Mouse (Mus musculus): ENCODE results near the gene Mecom. TPM values are rescaled to one million over a fixed set of nuclear protein-coding genes. Genes with fewer than 3 reads are reported as not detected.
A peak's percentile ranks its signal among the peaks of the same experiment; 100 is the strongest.

The Mecom gene
- total and polyA plus RNA-seq, 2 experiments from 2014 or later: 1.9 to 3.9 TPM

GRCm38 (mm10) chr3:30038545-30038944 lies 509.3 kb downstream of the Mecom start:
- no peaks in the 10 kb centered on the region for H3K4me1 ChIP-seq (ENCODE audit: insufficient read depth)
- no peak overlapping the region for H3K4me3 ChIP-seq (ENCODE audit: low read depth, low read length)
- H3K36me3 ChIP-seq (ENCODE audit: insufficient read depth): no peaks in the 10 kb centered on the region
- no peak for TF ChIP-seq CTCF (IDR thresholded peaks at IDR 0.05; ENCODE audit: low read depth)
- H3K4me2 ChIP-seq (ENCODE audit: low read depth): no peak overlapping the region
- DNase-seq (no peak), ATAC-seq (no peak)
- WGBS: 78% methylated on average over 3 of the region's 3 CpGs
- no peak overlapping the region for H3K27ac ChIP-seq (ENCODE audit: low read depth, low read length)
- no peaks in the 10 kb centered on the region for H3K9me3 ChIP-seq (ENCODE audit: low read length)
- no peaks in the 10 kb centered on the region for H3K27me3 ChIP-seq (ENCODE audit: insufficient read depth, low read length)
- no peak overlapping the region for H3K9ac ChIP-seq

- 90% methylated on average over 13 of the region's 13 CpGs for WGBS
- H3K4me2 ChIP-seq (ENCODE audit: low read depth): no peak overlapping the region
- H3K4me1 ChIP-seq (ENCODE audit: insufficient read depth): no peaks in the 10 kb centered on the region
- DNase-seq (no peak), ATAC-seq (no peak)
- no peak overlapping the region for H3K4me3 ChIP-seq (ENCODE audit: low read depth, low read length)
- no peak for TF ChIP-seq CTCF (IDR thresholded peaks at IDR 0.05; ENCODE audit: low read depth)
- no peaks in the 10 kb centered on the region for H3K9me3 ChIP-seq (ENCODE audit: low read length)
- H3K27me3 ChIP-seq (ENCODE audit: insufficient read depth, low read length): peaks cover 11% of the 10 kb centered on the region; the same call in 1 of the 2 replicates
- no peak overlapping the region for H3K9ac ChIP-seq
- H3K27ac ChIP-seq (ENCODE audit: low read depth, low read length): no peak overlapping the region
- H3K36me3 ChIP-seq (ENCODE audit: insufficient read depth): no peaks in the 10 kb centered on the region
These were observed 527.8 kb downstream of the Mecom start for GRCm38 (mm10) chr3:30019961-30020360.

GRCm38 (mm10) chr3:30019411-30019810 lies 528.4 kb downstream of the Mecom start:
- Histone ChIP-seq H3K4me3 (ENCODE audit: low read depth, low read length) (no peak overlapping the region), H3K27ac (ENCODE audit: low read depth, low read length) (no peak overlapping the region), H3K27me3 (ENCODE audit: insufficient read depth, low read length) (peaks cover 11% of the 10 kb centered on the region; the same call in 1 of the 2 replicates), H3K36me3 (ENCODE audit: insufficient read depth) (no peaks in the 10 kb centered on the region), H3K9ac (no peak overlapping the region), H3K4me1 (ENCODE audit: insufficient read depth) (no peaks in the 10 kb centered on the region), H3K9me3 (ENCODE audit: low read length) (no peaks in the 10 kb centered on the region), H3K4me2 (ENCODE audit: low read depth) (no peak overlapping the region)
- DNase-seq: no peak
- 72% methylated on average over 8 of the region's 8 CpGs for WGBS
- TF ChIP-seq CTCF (IDR thresholded peaks at IDR 0.05; ENCODE audit: low read depth): no peak
- no peak for ATAC-seq

DNA sequence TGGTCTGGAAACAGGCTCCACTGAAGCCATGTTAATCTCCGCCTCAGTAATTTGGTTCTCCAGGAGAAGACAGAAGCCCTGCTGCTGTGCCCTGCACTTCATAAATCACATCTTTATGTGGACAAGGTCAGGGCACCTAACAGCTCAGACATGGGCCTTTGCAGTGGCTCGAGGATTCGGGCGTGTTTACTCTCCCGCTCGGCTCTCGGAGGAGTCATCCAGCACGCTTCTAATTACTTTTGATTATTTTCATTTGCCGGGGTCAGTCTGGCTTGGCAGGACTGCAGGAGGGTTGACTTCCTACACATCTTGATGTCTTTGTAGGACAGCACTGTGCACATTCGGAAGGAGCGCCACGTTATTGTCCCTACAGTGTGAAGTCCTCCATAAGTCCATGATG lies 529.6 kb downstream of the Mecom start:
- no peak for TF ChIP-seq CTCF (IDR thresholded peaks at IDR 0.05; ENCODE audit: low read depth)
- no peaks in the 10 kb centered on the region for H3K4me1 ChIP-seq (ENCODE audit: insufficient read depth)
- DNase-seq (no peak), ATAC-seq (no peak)
- no peaks in the 10 kb centered on the region for H3K9me3 ChIP-seq (ENCODE audit: low read length)
- no peak overlapping the region for H3K27ac ChIP-seq (ENCODE audit: low read depth, low read length)
- H3K27me3 ChIP-seq (ENCODE audit: insufficient read depth, low read length): peaks cover 16% of the 10 kb centered on the region
- H3K4me3 ChIP-seq (ENCODE audit: low read depth, low read length): no peak overlapping the region
- no peak overlapping the region for H3K4me2 ChIP-seq (ENCODE audit: low read depth)
- WGBS: 56% methylated on average over 12 of the region's 12 CpGs
- no peaks in the 10 kb centered on the region for H3K36me3 ChIP-seq (ENCODE audit: insufficient read depth)
- H3K9ac ChIP-seq: no peak overlapping the region

DNA sequence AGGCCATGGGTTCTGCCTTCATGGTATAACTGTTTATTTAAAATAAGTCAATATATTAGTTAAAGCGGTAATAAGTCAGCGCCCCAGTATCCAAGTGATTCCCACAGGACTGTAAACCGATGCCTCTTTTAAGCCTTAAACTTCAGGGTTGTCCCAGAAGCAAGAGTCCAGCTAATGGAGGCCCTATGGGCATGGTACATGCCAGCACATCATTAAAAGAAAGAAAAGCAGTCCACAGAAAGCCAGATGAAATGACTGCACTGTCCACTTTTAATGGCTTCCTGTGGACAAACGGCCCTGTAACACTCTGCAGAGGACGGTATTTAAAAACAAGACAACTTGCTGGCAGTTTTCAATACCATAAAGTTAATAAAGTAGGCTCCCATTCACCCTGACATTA lies 531.0 kb downstream of the Mecom start:
- TF ChIP-seq CTCF (IDR thresholded peaks at IDR 0.05; ENCODE audit: low read depth): no peak
- Histone ChIP-seq H3K36me3 (ENCODE audit: insufficient read depth) (no peaks in the 10 kb centered on the region), H3K9ac (no peak overlapping the region), H3K4me1 (ENCODE audit: insufficient read depth) (peaks cover 9% of the 10 kb centered on the region; the same call in 1 of the 2 replicates), H3K27me3 (ENCODE audit: insufficient read depth, low read length) (peaks cover 30% of the 10 kb centered on the region), H3K4me3 (ENCODE audit: low read depth, low read length) (no peak overlapping the region), H3K4me2 (ENCODE audit: low read depth) (no peak overlapping the region), H3K27ac (ENCODE audit: low read depth, low read length) (no peak overlapping the region), H3K9me3 (ENCODE audit: low read length) (no peaks in the 10 kb centered on the region)
- no peak for ATAC-seq
- 67% methylated on average over 5 of the region's 5 CpGs for WGBS
- no peak for DNase-seq

- WGBS: 8% methylated on average over 10 of the region's 10 CpGs
- Histone ChIP-seq H3K4me2 (ENCODE audit: low read depth) (no peak overlapping the region), H3K9me3 (ENCODE audit: low read length) (no peaks in the 10 kb centered on the region), H3K36me3 (ENCODE audit: insufficient read depth) (no peaks in the 10 kb centered on the region), H3K4me3 (ENCODE audit: low read depth, low read length) (no peak overlapping the region), H3K27me3 (ENCODE audit: insufficient read depth, low read length) (peaks cover 41% of the 10 kb centered on the region), H3K9ac (no peak overlapping the region), H3K27ac (ENCODE audit: low read depth, low read length) (no peak overlapping the region), H3K4me1 (ENCODE audit: insufficient read depth) (peaks cover 9% of the 10 kb centered on the region; the same call in 1 of the 2 replicates)
- DNase-seq (peak; percentile 77), ATAC-seq (peak; percentile 84)
- peak; percentile 81 for TF ChIP-seq CTCF (IDR thresholded peaks at IDR 0.05; ENCODE audit: low read depth)
These were observed 532.7 kb downstream of the Mecom start for GRCm38 (mm10) chr3:30014962-30015660.

GRCm38 (mm10) chr3:30014279-30014678 lies 533.5 kb downstream of the Mecom start:
- no peak for TF ChIP-seq CTCF (IDR thresholded peaks at IDR 0.05; ENCODE audit: low read depth)
- H3K4me2 ChIP-seq (ENCODE audit: low read depth): no peak overlapping the region
- H3K9ac ChIP-seq: no peak overlapping the region
- ATAC-seq: no peak
- 39% methylated on average over 1 of the region's 1 CpGs for WGBS
- no peaks in the 10 kb centered on the region for H3K9me3 ChIP-seq (ENCODE audit: low read length)
- no peak for DNase-seq
- H3K36me3 ChIP-seq (ENCODE audit: insufficient read depth): no peaks in the 10 kb centered on the region
- H3K4me3 ChIP-seq (ENCODE audit: low read depth, low read length): no peak overlapping the region
- H3K27me3 ChIP-seq (ENCODE audit: insufficient read depth, low read length): peaks cover 41% of the 10 kb centered on the region
- peaks cover 9% of the 10 kb centered on the region; the same call in 1 of the 2 replicates for H3K4me1 ChIP-seq (ENCODE audit: insufficient read depth)
- no peak overlapping the region for H3K27ac ChIP-seq (ENCODE audit: low read depth, low read length)

Measured in forebrain, postnatal 0 days (tissue).